Mouse (Mus musculus) layer of hippocampus, postnatal 10 days (tissue): ENCODE data around the gene Kif14. TPM values are rescaled to one million over a fixed set of nuclear protein-coding genes. Genes with fewer than 3 reads are reported as not detected.
"Not testable (repeated sequence)": the region's sequence is repeated elsewhere in the genome, so short reads cannot be mapped to it uniquely, and the experiment has no call there.

Source experiments
- DNase-seq, 2 experiments: peaks; one replicate each; pipeline ENCODE4 v3.0.0; 2021; ENCODE audit warnings: low spot score in 2 of 2
- total RNA-seq, 2 experiments: library from RNA; stranded (reverse); gene quantifications; 2 replicates each; pipeline ENCODE4 v1.2.3; 2021

Kif14 gene
- total RNA-seq, 2 experiments from 2014 or later, result 1.4 to 1.6 TPM

DNA sequence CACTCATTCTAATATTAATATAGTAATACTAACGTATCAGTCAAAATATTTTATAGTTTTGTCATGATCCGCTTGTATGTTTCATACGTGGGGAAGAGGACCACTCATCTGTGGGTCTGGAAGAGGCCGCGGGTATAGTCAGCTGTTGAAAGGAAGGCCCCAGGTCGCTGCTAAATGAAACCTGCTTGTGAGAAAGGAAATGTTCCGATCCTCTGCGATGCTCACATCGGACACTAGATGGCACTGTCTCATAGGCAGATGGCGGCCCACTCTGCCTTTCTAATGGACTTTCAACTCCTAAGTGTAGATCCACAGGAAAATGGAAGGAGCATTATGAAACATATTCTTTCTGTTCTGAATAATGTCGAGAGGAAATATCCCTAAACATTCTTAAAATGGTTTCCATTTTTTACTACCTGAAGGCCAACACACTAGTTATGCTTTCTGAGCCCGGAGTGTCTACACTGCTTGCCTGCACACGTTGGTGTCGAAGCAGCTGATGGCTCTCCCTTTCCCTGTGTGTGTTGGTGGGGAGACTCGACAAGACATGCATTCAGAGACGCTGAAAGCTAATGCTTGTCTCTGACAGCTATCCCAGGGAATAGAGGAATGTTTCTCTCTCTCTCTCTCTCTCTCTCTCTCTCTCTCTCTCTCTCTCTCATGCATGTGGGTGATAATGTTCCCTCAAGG is 84.9 kb downstream of the Kif14 start:
- DNase-seq, result peak; percentile 90 to 92

GRCm38 (mm10) chr1:136554686-136555085 is 88.5 kb downstream of the Kif14 start:
- no peak for DNase-seq

GRCm38 (mm10) chr1:136555892-136556291 is 89.7 kb downstream of the Kif14 start:
- peak in 1 of 2 experiments; percentile 27 for DNase-seq

GRCm38 (mm10) chr1:136556643-136557042 is 90.5 kb downstream of the Kif14 start:
- not testable (repeated sequence) for DNase-seq

DNA sequence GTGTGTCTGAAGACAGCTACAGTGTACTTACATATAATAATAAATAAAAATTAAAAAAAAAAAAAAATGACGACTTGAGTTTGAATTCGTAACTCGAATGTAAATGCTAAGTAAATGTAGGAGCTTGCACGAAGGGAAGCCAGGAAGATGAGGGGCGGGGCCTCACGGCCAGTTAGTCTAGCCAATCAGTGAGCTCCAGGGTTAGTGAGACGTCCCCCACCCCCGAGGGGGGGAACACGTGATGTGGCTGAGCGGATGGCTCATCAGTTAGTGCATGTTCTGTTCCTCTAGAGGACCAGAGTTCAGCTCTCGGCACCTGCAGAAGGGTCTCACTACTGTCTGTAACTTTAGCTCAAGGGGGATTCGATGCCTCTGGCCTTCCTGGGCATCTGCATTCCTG is 91.3 kb downstream of the Kif14 start:
- DNase-seq, result no peak

GRCm38 (mm10) chr1:136558762-136559161 is 92.6 kb downstream of the Kif14 start:
- DNase-seq, result no peak

DNA sequence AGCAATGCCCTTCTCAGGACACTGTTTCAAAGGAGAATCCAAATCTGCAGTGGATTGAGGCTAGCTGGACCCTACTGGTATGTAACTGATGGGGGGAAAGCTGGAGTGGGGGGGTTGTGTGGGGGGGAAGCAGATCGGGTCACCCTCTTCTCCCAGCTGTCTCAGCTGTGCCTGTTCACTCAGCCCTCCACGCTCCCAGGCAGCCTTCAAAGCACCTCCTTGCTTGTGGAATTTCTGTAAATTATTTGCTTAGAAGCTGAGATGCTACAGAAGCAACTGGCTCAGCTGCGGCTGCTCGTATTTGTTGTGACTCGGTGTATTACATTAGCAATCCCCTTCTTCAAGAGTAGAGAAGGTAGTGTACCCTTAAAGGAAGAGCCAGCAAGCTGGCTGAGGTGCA is 93.1 kb downstream of the Kif14 start:
- DNase-seq, result no peak

GRCm38 (mm10) chr1:136559774-136560173 is 93.6 kb downstream of the Kif14 start:
- DNase-seq, result peak in 1 of 2 experiments; percentile 31

GRCm38 (mm10) chr1:136561823-136562222 is 95.7 kb downstream of the Kif14 start:
- no peak for DNase-seq

DNA sequence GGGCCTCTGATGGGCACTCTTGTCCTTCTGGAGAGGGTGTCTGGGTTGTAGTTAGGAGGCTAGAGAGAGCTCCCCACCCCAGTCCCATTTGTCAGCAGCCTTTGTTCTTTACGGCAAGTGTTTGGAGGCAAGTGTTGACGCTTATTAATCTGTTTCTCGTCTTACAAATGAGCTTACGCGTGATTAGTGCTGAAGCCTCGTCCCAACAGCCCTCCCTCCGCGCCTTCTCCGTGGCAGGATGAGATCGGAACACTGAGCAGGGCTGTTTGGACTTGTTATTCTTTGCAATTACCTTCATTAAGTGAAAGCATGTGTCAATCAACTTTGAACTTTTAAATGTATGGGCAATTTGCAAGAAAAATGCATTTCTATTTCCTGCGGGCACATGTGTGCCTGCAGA is 97.0 kb downstream of the Kif14 start:
- no peak for DNase-seq

DNA sequence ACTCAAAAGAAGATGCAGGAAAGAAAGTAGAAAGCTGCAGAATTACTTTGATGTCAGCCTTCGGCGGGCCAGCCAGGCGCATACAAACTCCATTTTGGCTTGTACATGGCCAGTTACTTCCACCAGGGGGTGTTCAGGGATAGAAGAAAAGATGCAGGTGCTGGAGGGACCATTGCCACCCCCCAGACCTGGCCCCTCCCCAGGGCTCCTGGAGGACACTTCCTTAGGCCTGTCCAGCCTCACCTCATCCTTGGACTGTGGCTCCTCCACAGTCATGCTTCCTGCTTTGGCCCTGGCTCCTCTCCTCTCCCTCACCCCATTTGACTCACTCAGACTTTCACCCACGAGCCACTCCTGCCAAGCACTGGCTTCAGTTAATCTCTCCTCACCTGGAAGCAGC is 98.8 kb downstream of the Kif14 start:
- DNase-seq, result no peak

DNA sequence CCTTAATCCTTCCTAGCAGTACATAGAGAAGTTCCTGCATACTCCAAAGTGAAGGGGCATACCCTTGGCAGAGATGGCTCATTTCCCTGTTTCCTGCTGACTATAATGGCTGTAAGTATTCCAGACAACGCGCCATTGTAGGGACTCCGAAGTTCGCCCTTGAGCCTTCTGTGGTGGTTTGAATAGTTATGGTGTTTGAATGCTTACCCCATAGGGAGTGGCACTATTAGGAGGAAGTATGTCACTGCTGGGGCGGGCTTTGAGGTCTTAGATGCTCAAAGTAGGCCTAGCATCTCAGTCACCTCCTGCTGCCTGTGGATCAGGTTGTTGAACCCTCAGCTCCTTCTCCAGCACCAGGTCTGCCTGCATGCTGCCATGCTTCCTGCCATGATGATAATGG is 100.2 kb downstream of the Kif14 start:
- no peak for DNase-seq

DNA sequence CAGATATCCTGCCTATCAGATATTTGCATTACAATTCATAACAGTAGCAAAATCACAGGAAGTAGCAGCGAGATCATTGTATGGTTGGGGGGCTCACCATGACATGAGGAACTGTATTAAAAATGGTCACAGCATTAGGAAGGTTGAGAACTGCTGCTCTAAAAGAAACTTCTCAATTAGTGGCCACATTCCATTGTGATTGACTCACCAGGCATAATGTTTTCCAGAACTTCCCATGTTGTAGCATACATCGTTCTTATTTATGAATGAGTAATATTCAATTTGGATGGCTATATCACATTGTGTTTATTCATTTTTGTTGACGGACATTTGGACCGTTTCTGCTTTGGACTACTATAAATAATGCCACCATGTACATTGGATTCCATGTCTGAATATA is 101.5 kb downstream of the Kif14 start:
- DNase-seq, result no peak

DNA sequence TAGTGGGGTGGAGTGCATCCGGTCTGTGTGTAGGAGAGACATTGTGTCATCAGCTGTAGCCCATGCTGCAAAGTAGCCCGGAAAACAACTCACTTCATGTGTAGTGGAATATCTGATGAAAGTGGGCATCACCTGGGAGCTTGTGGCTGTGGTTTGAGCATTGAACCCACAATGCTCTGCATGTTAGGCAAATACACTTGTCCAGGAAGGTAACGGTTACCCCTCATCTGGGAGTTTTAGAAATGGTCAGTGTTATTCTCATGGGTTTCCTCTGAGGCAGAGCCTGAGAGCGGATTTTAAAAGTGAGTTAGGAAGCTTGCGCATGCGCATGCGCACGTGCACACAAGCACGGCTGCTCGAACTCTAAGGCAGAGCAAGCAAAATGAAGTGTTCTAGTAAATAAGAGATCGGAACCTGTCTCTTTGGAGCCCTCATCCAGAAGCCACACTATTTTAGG is 102.6 kb downstream of the Kif14 start:
- no peak for DNase-seq

- DNase-seq, result no peak
Measured at GRCm38 (mm10) chr1:136569206-136569605, 103.1 kb downstream of the Kif14 start.

GRCm38 (mm10) chr1:136569626-136570297 is 103.6 kb downstream of the Kif14 start:
- no peak for DNase-seq

DNA sequence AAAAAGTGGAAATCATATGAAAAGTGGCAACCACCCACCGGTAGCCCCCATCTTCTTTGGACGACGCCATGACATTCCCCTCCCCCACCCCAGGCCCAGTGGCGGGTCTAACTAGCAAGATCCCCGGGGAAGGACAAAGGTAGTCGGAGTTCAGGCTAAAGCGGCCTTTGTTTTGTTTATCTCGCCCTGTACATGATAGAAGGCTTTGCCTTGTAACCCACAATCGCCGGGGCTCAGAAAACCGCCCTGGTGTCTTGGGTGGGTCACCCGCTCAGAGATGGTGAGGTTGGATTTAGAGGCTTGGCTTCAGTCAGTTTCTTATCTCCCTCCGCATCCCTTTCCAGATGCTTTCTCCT is 104.1 kb downstream of the Kif14 start:
- no peak for DNase-seq

DNA sequence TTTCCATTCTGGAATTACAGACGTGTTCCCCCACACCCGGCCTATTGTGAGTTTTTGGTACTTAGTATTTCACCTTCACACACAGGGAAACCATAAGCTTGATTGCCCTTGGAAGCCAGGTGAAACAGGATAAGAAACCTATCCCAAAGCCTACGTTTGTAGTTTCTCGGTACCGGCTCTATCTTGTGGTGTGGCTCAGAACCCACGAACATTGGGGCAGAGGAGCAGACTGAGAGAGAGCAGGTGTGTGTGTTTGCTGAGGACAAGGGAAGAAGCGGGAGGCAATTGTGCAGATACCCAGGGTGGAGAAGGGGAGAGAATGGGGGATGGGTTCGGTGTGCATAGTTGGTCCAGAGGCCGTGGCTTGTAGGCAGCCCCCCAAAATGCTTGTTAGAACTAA is 104.8 kb downstream of the Kif14 start:
- DNase-seq, result no peak

- no peak for DNase-seq
Measured at GRCm38 (mm10) chr1:136571530-136571929, 105.4 kb downstream of the Kif14 start.

GRCm38 (mm10) chr1:136577890-136578663 is 111.9 kb downstream of the Kif14 start:
- DNase-seq, result no peak

DNA sequence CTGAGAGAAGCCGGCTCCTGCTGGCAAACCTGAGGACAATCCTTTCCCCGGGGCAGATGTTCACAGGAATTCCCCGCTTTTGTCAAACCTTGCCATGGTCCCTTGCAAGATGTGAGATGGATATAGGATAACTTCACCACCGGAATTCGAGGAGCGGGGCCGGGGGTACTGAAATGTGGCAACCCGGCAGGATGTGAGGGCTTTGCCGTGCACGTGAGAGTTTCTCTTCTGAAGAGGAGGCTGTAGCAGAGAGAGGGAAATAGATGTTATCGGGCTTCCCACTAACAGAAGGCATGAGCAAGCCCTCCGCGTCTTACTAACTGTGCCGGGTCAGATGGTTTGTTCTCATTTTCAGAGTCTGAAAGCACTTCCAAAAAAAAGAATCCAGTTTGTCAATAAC is 113.2 kb downstream of the Kif14 start:
- DNase-seq, result no peak

GRCm38 (mm10) chr1:136580266-136580665 is 114.1 kb downstream of the Kif14 start:
- no peak for DNase-seq
